Comparison of ENCODE assay signal across 8 mouse cellular contexts in genomic region chr2:104493951-104494800, GRCm38 (mm10). TPM values are rescaled to one million over a fixed set of nuclear protein-coding genes. Genes with fewer than 3 reads are reported as not detected.
DNase-seq lines count a peak whose midpoint lies in the region; ATAC-seq and TF ChIP-seq lines count a peak whose summit lies in the region.

TSS of gene Hipk3 (minus strand) at chr2:104494446.

- H3K9me3 ChIP-seq in CH12.LX (replicated peaks; ENCODE audit: low read length): no peaks in the 10 kb centered on the region
- H3K9me3 ChIP-seq in forebrain, embryonic 12.5 days: no peaks in the 10 kb centered on the region
- no peaks in the 10 kb centered on the region for H3K9me3 ChIP-seq in heart, postnatal 0 days (replicated peaks; ENCODE audit: control insufficient read depth, low read length)
- no peaks in the 10 kb centered on the region for H3K9me3 ChIP-seq in liver, postnatal 0 days (ENCODE audit: low read length)
- no peaks in the 10 kb centered on the region for H3K9me3 ChIP-seq in neural tube, embryonic 14.5 days (ENCODE audit: control insufficient read depth, low read length)

- peaks cover 27% of the 10 kb centered on the region for H3K79me2 ChIP-seq in CH12.LX (replicated peaks; ENCODE audit: control insufficient read depth, extremely low read depth, insufficient read depth, poor library complexity, severe bottlenecking)

- WGBS in forebrain, embryonic 12.5 days: under 1% methylated on average over 94 of the region's 98 CpGs
- under 1% methylated on average over 80 of the region's 98 CpGs for WGBS in heart, postnatal 0 days
- WGBS in large intestine, adult 2 months: under 1% methylated on average over 90 of the region's 98 CpGs
- 0% methylated on average over 56 of the region's 98 CpGs for WGBS in liver, postnatal 0 days (ENCODE audit: insufficient replicate concordance)
- WGBS in neural tube, embryonic 14.5 days: under 1% methylated on average over 94 of the region's 98 CpGs

- no peak; the same call in 1 of the 2 replicates for TF ChIP-seq RAD21 in CH12.LX (IDR thresholded peaks at IDR 0.05; ENCODE audit: low read depth, low read length)

- peaks cover 7 to 46% of the 10 kb centered on the region in 2 experiments for H3K4me1 ChIP-seq in CH12.LX (ENCODE audit: control insufficient read depth in 1 of 2, insufficient read depth in 2 of 2)
- H3K4me1 ChIP-seq in forebrain, embryonic 12.5 days: peaks cover 10% of the 10 kb centered on the region
- peaks cover 25% of the 10 kb centered on the region for H3K4me1 ChIP-seq in heart, postnatal 0 days (ENCODE audit: control insufficient read depth, insufficient read depth)
- H3K4me1 ChIP-seq in liver, postnatal 0 days (ENCODE audit: insufficient read depth): peaks cover 17% of the 10 kb centered on the region; the same call in 1 of the 2 replicates
- peaks cover 10% of the 10 kb centered on the region; the same call in 1 of the 2 replicates for H3K4me1 ChIP-seq in neural tube, embryonic 14.5 days (ENCODE audit: control insufficient read depth, insufficient read depth, low read length)

- peak; percentile 93 for ATAC-seq in forebrain, embryonic 12.5 days (ENCODE audit: low FRiP score)
- ATAC-seq in heart, postnatal 0 days (ENCODE audit: insufficient read depth, low read depth): peak; percentile 87
- ATAC-seq in liver, postnatal 0 days: peak; percentile 80
- ATAC-seq in neural tube, embryonic 14.5 days (ENCODE audit: low read depth): peak; percentile 93

- peak; percentile 62 for DNase-seq in CH12.LX (ENCODE audit: extremely low read depth)
- peak; percentile 63 for DNase-seq in c-Kit-positive CD71-positive TER-119-negative erythroid progenitor cells, embryonic 14.5 days (ENCODE audit: low read depth)
- peak; percentile 89 for DNase-seq in heart, postnatal 0 days (ENCODE audit: low spot score)
- no peak for DNase-seq in large intestine, adult 2 months (ENCODE audit: low read depth, low spot score)
- peak; percentile 85 for DNase-seq in liver, postnatal 0 days
- peak; percentile 84 for DNase-seq in testis, postnatal 10 days (ENCODE audit: low spot score)

- TF ChIP-seq EP300 in CH12.LX (IDR thresholded peaks at IDR 0.05; ENCODE audit: low read length): no peak
- TF ChIP-seq EP300 in heart, postnatal 0 days (IDR thresholded peaks at IDR 0.05; ENCODE audit: low read depth): no peak
- TF ChIP-seq EP300 in liver, postnatal 0 days (IDR thresholded peaks at IDR 0.05; ENCODE audit: low read depth): no peak

- in situ Hi-C loops in CH12.LX (cut with MboI; ENCODE audit: low pct_ligation_motif_present, low pct_unique_long_range_greater_than_20kb, low sequenced_read_pairs): loop anchor here (10.0 kb wide), 1 partner anchor 71 kb away; no protein-coding TSS in a partner anchor

- H3K27ac ChIP-seq in CH12.LX (ENCODE audit: insufficient read depth, low read depth): peak within 1 kb of the TSS; percentile 92
- peak within 1 kb of the TSS; percentile 99 for H3K27ac ChIP-seq in forebrain, embryonic 12.5 days
- H3K27ac ChIP-seq in heart, postnatal 0 days (ENCODE audit: low read depth): peak within 1 kb of the TSS; percentile 100
- H3K27ac ChIP-seq in liver, postnatal 0 days (ENCODE audit: low read depth): peak within 1 kb of the TSS; percentile 100
- peak within 1 kb of the TSS; percentile 99 for H3K27ac ChIP-seq in neural tube, embryonic 14.5 days (ENCODE audit: low read depth, low read length)

- no peaks in the 10 kb centered on the region for H3K27me3 ChIP-seq in CH12.LX (replicated peaks)
- H3K27me3 ChIP-seq in forebrain, embryonic 12.5 days: no peaks in the 10 kb centered on the region
- H3K27me3 ChIP-seq in heart, postnatal 0 days (ENCODE audit: control insufficient read depth, insufficient read depth, low read length): no peaks in the 10 kb centered on the region
- no peaks in the 10 kb centered on the region for H3K27me3 ChIP-seq in liver, postnatal 0 days (ENCODE audit: insufficient read depth, low read length)
- no peaks in the 10 kb centered on the region for H3K27me3 ChIP-seq in neural tube, embryonic 14.5 days (ENCODE audit: control insufficient read depth, insufficient read depth, low read length)

- peak in 1 of 2 experiments; percentile 39; a peak in 2 of 4 replicates for TF ChIP-seq CTCF in CH12.LX (conservative IDR thresholded peaks at IDR 0.05 in 1 of 2, IDR thresholded peaks at IDR 0.05 in 1 of 2; ENCODE audit: low read depth in 2 of 2, low read length in 2 of 2)
- TF ChIP-seq CTCF in heart, postnatal 0 days (IDR thresholded peaks at IDR 0.05; ENCODE audit: low read depth): peak; percentile 38
- peak; percentile 49 for TF ChIP-seq CTCF in liver, postnatal 0 days (IDR thresholded peaks at IDR 0.05; ENCODE audit: low read depth)

- H3K4me2 ChIP-seq in CH12.LX (ENCODE audit: insufficient read depth, low read depth, poor library complexity, severe bottlenecking): peak within 1 kb of the TSS; percentile 44
- H3K4me2 ChIP-seq in forebrain, embryonic 12.5 days: peak within 1 kb of the TSS; percentile 89
- H3K4me2 ChIP-seq in heart, postnatal 0 days (ENCODE audit: low read depth, low read length): peak within 1 kb of the TSS; percentile 72
- peak within 1 kb of the TSS; percentile 78 for H3K4me2 ChIP-seq in liver, postnatal 0 days (ENCODE audit: low read depth, low read length)
- peak within 1 kb of the TSS; percentile 70 for H3K4me2 ChIP-seq in neural tube, embryonic 14.5 days (ENCODE audit: low read depth, low read length)

- peak; percentile 74 for TF ChIP-seq POLR2A in CH12.LX (IDR thresholded peaks at IDR 0.05; ENCODE audit: low read depth, low read length)

- peak within 1 kb of the TSS; percentile 99 for H3K9ac ChIP-seq in CH12.LX (ENCODE audit: insufficient read depth, low read depth)
- H3K9ac ChIP-seq in forebrain, embryonic 12.5 days: peak within 1 kb of the TSS; percentile 99
- H3K9ac ChIP-seq in heart, postnatal 0 days (replicated peaks; ENCODE audit: low read depth, low read length): peak within 1 kb of the TSS; percentile 100
- peak within 1 kb of the TSS; percentile 100 for H3K9ac ChIP-seq in liver, postnatal 0 days (replicated peaks)
- peak within 1 kb of the TSS; percentile 99 for H3K9ac ChIP-seq in neural tube, embryonic 14.5 days (replicated peaks; ENCODE audit: low read depth, low read length)

- dilution Hi-C loops in CH12.LX (cut with MboI; ENCODE audit: extremely low pct_ligation_motif_present, extremely low pct_unique_long_range_greater_than_20kb, low sequenced_read_pairs): no loop called here

- peaks cover 0 to 5% of the 10 kb centered on the region in 2 experiments for H3K36me3 ChIP-seq in CH12.LX (replicated peaks in 1 of 2; ENCODE audit: control insufficient read depth in 1 of 2, insufficient read depth in 1 of 2, low read length in 1 of 2)
- H3K36me3 ChIP-seq in forebrain, embryonic 12.5 days (replicated peaks): no peaks in the 10 kb centered on the region
- no peaks in the 10 kb centered on the region for H3K36me3 ChIP-seq in heart, postnatal 0 days (replicated peaks; ENCODE audit: control insufficient read depth, insufficient read depth, low read length)
- no peaks in the 10 kb centered on the region for H3K36me3 ChIP-seq in liver, postnatal 0 days (replicated peaks; ENCODE audit: insufficient read depth, low read length)
- H3K36me3 ChIP-seq in neural tube, embryonic 14.5 days (ENCODE audit: control insufficient read depth, insufficient read depth, low read length): no peaks in the 10 kb centered on the region

- peak within 1 kb of the TSS; percentile 79 to 92 (median 85) for H3K4me3 ChIP-seq in CH12.LX (replicated peaks in 1 of 3; ENCODE audit: low read depth in 2 of 3, low read length in 2 of 3, poor library complexity in 1 of 3)
- H3K4me3 ChIP-seq in forebrain, embryonic 12.5 days (replicated peaks): peak within 1 kb of the TSS; percentile 86
- H3K4me3 ChIP-seq in heart, postnatal 0 days (ENCODE audit: low read depth, low read length): peak within 1 kb of the TSS; percentile 99
- H3K4me3 ChIP-seq in liver, postnatal 0 days (ENCODE audit: low read depth, low read length): peak within 1 kb of the TSS; percentile 96
- peak within 1 kb of the TSS; percentile 92 for H3K4me3 ChIP-seq in neural tube, embryonic 14.5 days (ENCODE audit: low read depth, low read length)

TF ChIP-seq in CH12.LX, 34 proteins besides CTCF, POLR2A, EP300 and RAD21 (continues in another document):
- TF ChIP-seq ZKSCAN1 (IDR thresholded peaks at IDR 0.05; ENCODE audit: borderline replicate concordance, low read depth, low read length) (no peak), TCF12 (IDR thresholded peaks at IDR 0.05; ENCODE audit: low read depth, low read length) (peak; percentile 60), MYC (IDR thresholded peaks at IDR 0.05; ENCODE audit: low read depth, low read length) (0 out of 2 replicates have a peak, but pooled peaks have one; percentile 19), CHD2 (IDR thresholded peaks at IDR 0.05; ENCODE audit: low read length) (no peak), BHLHE40 (IDR thresholded peaks at IDR 0.05; ENCODE audit: low read depth, low read length) (no peak), GABPA (IDR thresholded peaks at IDR 0.05; ENCODE audit: insufficient replicate concordance, low read depth, low read length) (no peak), SMC3 (IDR thresholded peaks at IDR 0.05; ENCODE audit: low read depth, low read length) (0 out of 2 replicates have a peak, but pooled peaks have one; percentile 12), ELF1 (IDR thresholded peaks at IDR 0.05; ENCODE audit: low read depth, low read length) (0 out of 2 replicates have a peak, but pooled peaks have one; percentile 16), UBTF (IDR thresholded peaks at IDR 0.05; ENCODE audit: low read depth, low read length) (peak; percentile 90), PAX5 (IDR thresholded peaks at IDR 0.05; ENCODE audit: low read length) (no peak), NELFE (IDR thresholded peaks at IDR 0.05; ENCODE audit: low read depth, low read length) (peak; percentile 45; the same call in 1 of the 2 replicates), MAZ (IDR thresholded peaks at IDR 0.05; ENCODE audit: low read depth, low read length) (no peak), POLR2AphosphoS2 (IDR thresholded peaks at IDR 0.05; ENCODE audit: low read depth, low read length) (no peak; the same call in 1 of the 2 replicates), ETS1 (conservative IDR thresholded peaks at IDR 0.05; ENCODE audit: low read depth, low read length) (no peak), ZNF384 (IDR thresholded peaks at IDR 0.05; ENCODE audit: low read depth, low read length) (no peak)

RNA-seq across cellular contexts. Expression of gene Hipk3, which starts in this region (rescaled TPM):
- total RNA-seq in CH12.LX (2012; rRNA removed) (14.8 and 17.6 TPM in 2 replicates), CH12.LX (2014; rRNA removed) (16.5 and 16.9 TPM in 2 replicates)
- polyA plus RNA-seq in CH12.LX (2012; ENCODE audit: insufficient read length, low read depth): 15.4 and 19.5 TPM in 2 replicates
- polyA plus RNA-seq in forebrain, embryonic 12.5 days (2016; fragmentation: Nextera tagmentation; extraction: Ambion mirVana): 9.0 and 9.1 TPM in 2 replicates
- total RNA-seq in heart, postnatal 0 days (2014; rRNA removed; ENCODE audit: low replicate concordance): 209 and 213 TPM in 2 replicates
- 26.3 and 29.7 TPM in 2 replicates for polyA plus RNA-seq in heart, postnatal 0 days (2015; fragmentation: Nextera tagmentation; extraction: Ambion mirVana)
- 10.1 and 17.4 TPM in 2 replicates for polyA plus RNA-seq in large intestine, adult 2 months (2012; rRNA removed)
- 6.0 and 6.3 TPM in 2 replicates for polyA plus RNA-seq in liver, postnatal 0 days (2015; fragmentation: Nextera tagmentation; extraction: Ambion mirVana)
- polyA plus RNA-seq in neural tube, embryonic 14.5 days (2014; fragmentation: Nextera tagmentation; extraction: Ambion mirVana): 11.8 and 14.8 TPM in 2 replicates

Comparison
In these comparisons a context has a peak if more than half of its experiments do, and no peak if none do; other contexts are left out.
1. RNA of gene Hipk3 (total RNA-seq): 209 to 213 TPM in heart, postnatal 0 days; 14.8 to 17.6 TPM in CH12.LX; every median in the first group is over 10 times any median in the second.
2. Peak in every context shown above with its lines, with median percentiles within 50 percentile points of each other: H3K27ac ChIP-seq, H3K4me2 ChIP-seq, H3K4me3 ChIP-seq, H3K9ac ChIP-seq and ATAC-seq.